Mouse (Mus musculus) ES-Bruce4 (cell line): ENCODE measurements around the gene Erbb4. TPM values are rescaled to one million over a fixed set of nuclear protein-coding genes. Genes with fewer than 3 reads are reported as not detected.

Source experiments
- H3K27ac ChIP-seq: 2 replicates; pipeline ENCODE4 v1.5.1; 2012; ENCODE audit warnings: low read length, inconsistent platforms; ENCODE audit not compliant: insufficient read depth
- H3K27me3 ChIP-seq: 2 replicates; pipeline ENCODE4 v1.6.1; 2012; ENCODE audit warnings: mild to moderate bottlenecking, low read length, inconsistent platforms; ENCODE audit not compliant: control insufficient read depth, poor library complexity, insufficient read depth, severe bottlenecking
- H3K36me3 ChIP-seq: 2 replicates; pipeline ENCODE4 v1.6.1; 2012; ENCODE audit warnings: inconsistent platforms, mild to moderate bottlenecking, low read length, moderate library complexity; ENCODE audit not compliant: control insufficient read depth, poor library complexity, insufficient read depth, severe bottlenecking
- H3K4me1 ChIP-seq: one replicate; pipeline ENCODE4 v1.8.1; 2011; ENCODE audit warnings: low read length; ENCODE audit not compliant: control insufficient read depth, insufficient read depth
- H3K4me3 ChIP-seq: 2 replicates; pipeline ENCODE4 v1.5.1; 2011; ENCODE audit warnings: low read depth, mild to moderate bottlenecking, low read length
- H3K9ac ChIP-seq: 2 replicates; pipeline ENCODE4 v1.6.1; 2012; ENCODE audit warnings: low read depth, mild to moderate bottlenecking, inconsistent platforms; ENCODE audit not compliant: poor library complexity, severe bottlenecking
- H3K9me3 ChIP-seq: replicated peaks from 2 replicates; pipeline ENCODE4 v1.6.1; 2012; ENCODE audit warnings: mild to moderate bottlenecking, low read length, inconsistent platforms; ENCODE audit not compliant: control insufficient read depth, poor library complexity, insufficient read depth, severe bottlenecking
- CTCF ChIP-seq: IDR thresholded peaks from one replicate; pipeline ENCODE4 v1.8.1; 2011; ENCODE audit warnings: low read depth, low read length
- EP300 ChIP-seq: IDR thresholded peaks from 2 replicates; pipeline ENCODE4 v1.6.1; 2011; ENCODE audit warnings: low read depth, low read length; ENCODE audit not compliant: insufficient read depth
- POLR2A ChIP-seq: IDR thresholded peaks from one replicate; pipeline ENCODE4 v1.8.1; 2011; ENCODE audit warnings: low read length; ENCODE audit not compliant: insufficient read depth
- polyA plus RNA-seq: library from polyadenylated mRNA; stranded (reverse); fragments of >200 nt; gene quantifications from 2 replicates; pipeline ENCODE4 v1.2.4, GENCODE M21; 2011; ENCODE audit warnings: low read depth; ENCODE audit not compliant: missing spikeins, insufficient read depth, insufficient read length

Gene Erbb4
- polyA plus RNA-seq, 1 experiment, result 0.90 TPM

DNA sequence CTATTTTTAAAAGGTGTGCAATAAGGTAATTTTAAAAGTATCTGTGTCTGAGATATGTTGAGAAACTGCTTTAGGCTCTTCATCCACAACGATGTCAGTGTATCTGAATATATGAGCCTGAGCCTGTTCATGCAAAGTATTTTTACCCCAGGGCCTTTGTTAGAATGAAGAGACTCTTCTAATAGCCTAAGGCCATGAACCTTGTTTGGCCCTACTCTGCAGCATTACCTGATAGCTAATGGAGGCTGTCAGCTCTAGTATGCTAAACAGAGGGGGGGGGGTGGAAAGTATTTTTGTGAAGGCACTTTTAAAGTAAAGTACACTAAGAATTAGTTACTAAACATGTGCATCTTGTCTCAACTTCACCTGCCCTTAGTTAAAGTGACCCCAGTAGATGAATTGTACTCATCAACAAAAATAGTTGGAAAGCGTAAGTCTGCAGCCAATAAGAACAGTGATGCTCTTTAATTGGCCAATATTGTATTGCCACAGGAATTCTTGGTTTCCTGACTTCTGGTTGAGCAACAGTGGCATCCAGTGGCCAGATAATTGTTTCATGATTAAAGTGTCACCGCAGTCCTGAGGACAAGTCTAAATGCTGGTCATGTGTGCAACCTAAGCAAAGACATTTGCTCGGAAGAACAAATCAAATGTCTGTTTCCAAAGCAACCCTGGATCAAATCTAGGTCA, 10.5 kb upstream of the Erbb4 start:
- H3K9ac ChIP-seq, result no peak overlapping the region
- no peak overlapping the region for H3K4me3 ChIP-seq
- H3K36me3 ChIP-seq, result no peaks in the 10 kb centered on the region
- no peaks in the 10 kb centered on the region for H3K27me3 ChIP-seq
- H3K4me1 ChIP-seq, result no peaks in the 10 kb centered on the region
- TF ChIP-seq POLR2A (no peak), CTCF (no peak), EP300 (no peak)
- H3K27ac ChIP-seq, result no peak overlapping the region
- no peaks in the 10 kb centered on the region for H3K9me3 ChIP-seq

- Histone ChIP-seq H3K36me3 (no peaks in the 10 kb centered on the region), H3K27me3 (peaks cover 16% of the 10 kb centered on the region), H3K9ac (peak overlapping the region; percentile 60; the same call in 1 of the 2 replicates), H3K4me3 (peak overlapping the region; percentile 75), H3K4me1 (no peaks in the 10 kb centered on the region), H3K9me3 (no peaks in the 10 kb centered on the region), H3K27ac (no peak overlapping the region)
- no peak for TF ChIP-seq EP300
- no peak for TF ChIP-seq POLR2A
- no peak for TF ChIP-seq CTCF
Measured at GRCm38 (mm10) chr1:69108159-69108925, 483 bp upstream of the Erbb4 start.

GRCm38 (mm10) chr1:69106937-69107461, 860 bp downstream of the Erbb4 start:
- Histone ChIP-seq H3K9ac (peak overlapping the region; percentile 3; the same call in 1 of the 2 replicates), H3K4me3 (peak overlapping the region; percentile 75), H3K27ac (no peak overlapping the region), H3K36me3 (no peaks in the 10 kb centered on the region), H3K27me3 (peaks cover 16% of the 10 kb centered on the region), H3K9me3 (no peaks in the 10 kb centered on the region), H3K4me1 (no peaks in the 10 kb centered on the region)
- TF ChIP-seq EP300 (no peak), CTCF (no peak), POLR2A (no peak)

- no peaks in the 10 kb centered on the region for H3K9me3 ChIP-seq
- H3K27ac ChIP-seq, result no peak overlapping the region
- TF ChIP-seq CTCF (no peak), EP300 (no peak), POLR2A (no peak)
- H3K4me3 ChIP-seq, result peak overlapping the region; percentile 75
- no peaks in the 10 kb centered on the region for H3K4me1 ChIP-seq
- H3K9ac ChIP-seq, result peak overlapping the region; percentile 3; the same call in 1 of the 2 replicates
- no peaks in the 10 kb centered on the region for H3K36me3 ChIP-seq
- peaks cover 16% of the 10 kb centered on the region for H3K27me3 ChIP-seq
Measured at GRCm38 (mm10) chr1:69106322-69106761, 1.5 kb downstream of the Erbb4 start.

GRCm38 (mm10) chr1:69105493-69106321, 2.2 kb downstream of the Erbb4 start:
- peak overlapping the region; percentile 75 for H3K4me3 ChIP-seq
- H3K27me3 ChIP-seq, result peaks cover 16% of the 10 kb centered on the region

More at GRCm38 (mm10) chr1:69105493-69106321, 2.2 kb downstream of the Erbb4 start:
- Histone ChIP-seq H3K27ac (no peak overlapping the region), H3K9ac (peak overlapping the region; percentile 3; the same call in 1 of the 2 replicates), H3K36me3 (no peaks in the 10 kb centered on the region), H3K9me3 (no peaks in the 10 kb centered on the region), H3K4me1 (no peaks in the 10 kb centered on the region)
- TF ChIP-seq CTCF, result no peak
- no peak for TF ChIP-seq EP300
- TF ChIP-seq POLR2A, result no peak
